Mouse (Mus musculus) gastrocnemius, postnatal 25 days (tissue): ENCODE results near the gene Scgb2b12. TPM values are rescaled to one million over a fixed set of nuclear protein-coding genes. Genes with fewer than 3 reads are reported as not detected.
"Not testable (repeated sequence)": the region's sequence is repeated elsewhere in the genome, so short reads cannot be mapped to it uniquely, and the experiment has no call there.

ENCODE experiments used
- DNase-seq: peaks from one replicate; pipeline ENCODE4 v3.0.0; 2022
- long read RNA-seq, 2 experiments: library from polyadenylated mRNA; stranded (forward); transcript quantifications; one replicate each; pipeline ENCODE4 v2.0.0; 2021
- total RNA-seq, 2 experiments: library from RNA; stranded (reverse); gene quantifications; 1 replicate in 1 of 2; 2 replicates in 1 of 2; pipeline ENCODE4 v1.2.3; 2021

Scgb2b12 gene
- total RNA-seq = not detected
- long read RNA-seq, experiment 1 = 0 reads
- long read RNA-seq, experiment 2 = 0 reads

GRCm38 (mm10) chr7:32327145-32327544, at the start of gene Scgb2b12:
Gene Scgb2b12 (minus strand): TSS chr7:32327245.
- not testable (repeated sequence) for DNase-seq

- DNase-seq = not testable (repeated sequence)
These were observed 6.8 kb upstream of the Scgb2b12 start, which contains the start of gene Scgb1b12 for GRCm38 (mm10) chr7:32333882-32334281. Gene Scgb1b12 (plus strand): TSS chr7:32334182.

Other genes starting within 250 kb of the Scgb2b12 start
- not detected for gene Scgb1b10, start 226.4 kb downstream of the Scgb2b12 start, total RNA-seq
- gene Scgb2b11, start 116.1 kb downstream of the Scgb2b12 start, total RNA-seq = not detected
- gene Scgb1b11, start 104.4 kb downstream of the Scgb2b12 start, total RNA-seq = not detected
- not detected for gene Scgb1b12, start 6.9 kb upstream of the Scgb2b12 start, total RNA-seq
- gene Scgb1b29, start 114.3 kb upstream of the Scgb2b12 start, total RNA-seq = not detected